Mouse (Mus musculus): ENCODE data around the gene Cdh22.

GRCm38 (mm10) chr2:165158317-165158716 lies 76.3 kb downstream of the Cdh22 start:
- no peak for TF ChIP-seq CTCF (conservative IDR thresholded peaks at IDR 0.05; ENCODE audit: insufficient read depth, insufficient read length, low read depth, low read length)
- TF ChIP-seq POLR2A (IDR thresholded peaks at IDR 0.05; ENCODE audit: low read depth, low read length), result no peak

All from kidney, adult 2 months (tissue).